Comparison of ENCODE assay signal across 9 mouse cellular contexts in genomic region chr2:142967250-142967649, GRCm38 (mm10).
DNase-seq lines count a peak whose midpoint lies in the region; ATAC-seq and TF ChIP-seq lines count a peak whose summit lies in the region.
"Had no signal": no experiment of that assay in that cellular context is flagged by ENCODE, and none has a peak within 500 bp of the region (broad histone marks: within the 10 kb centered on the region; RNA-seq: fewer than 3 reads in every experiment).

No protein-coding gene starts in this region.

- TF ChIP-seq RAD21 in MEL (IDR thresholded peaks at IDR 0.05; ENCODE audit: low read depth, low read length) = peak; percentile 77

- WGBS in cerebellum, adult 2 months = 17% methylated on average over 4 of the region's 4 CpGs
- WGBS in kidney, postnatal 0 days = 13% methylated on average over 4 of the region's 4 CpGs
- WGBS in limb, embryonic 13.5 days = 19% methylated on average over 4 of the region's 4 CpGs
- WGBS in neural tube, embryonic 12.5 days = 25% methylated on average over 4 of the region's 4 CpGs

- no peaks in the 10 kb centered on the region for H3K4me1 ChIP-seq in MEL (ENCODE audit: control insufficient read depth in 1 of 2, insufficient read depth in 2 of 2, low read length in 2 of 2)
- no peaks in the 10 kb centered on the region for H3K4me1 ChIP-seq in cerebellum, adult 2 months (ENCODE audit: control insufficient read depth, insufficient read depth, low read length)
- no peaks in the 10 kb centered on the region for H3K4me1 ChIP-seq in kidney, postnatal 0 days (replicated peaks; ENCODE audit: insufficient read depth, low read length)
- H3K4me1 ChIP-seq in limb, embryonic 13.5 days = no peaks in the 10 kb centered on the region
- no peaks in the 10 kb centered on the region for H3K4me1 ChIP-seq in neural tube, embryonic 12.5 days

- peak; percentile 51 to 80 (median 76) for TF ChIP-seq CTCF in MEL (IDR thresholded peaks at IDR 0.05 in 2 of 3, conservative IDR thresholded peaks at IDR 0.05 in 1 of 3; ENCODE audit: control insufficient read depth in 1 of 3, insufficient read depth in 1 of 3, low read depth in 2 of 3, low read length in 3 of 3, poor library complexity in 1 of 3, severe bottlenecking in 1 of 3)
- peak; percentile 70; the same call in 1 of the 2 replicates for TF ChIP-seq CTCF in cerebellum, adult 2 months (IDR thresholded peaks at IDR 0.05; ENCODE audit: borderline replicate concordance, insufficient read depth, low read depth, low read length)
- peak; percentile 88 for TF ChIP-seq CTCF in kidney, postnatal 0 days (IDR thresholded peaks at IDR 0.05; ENCODE audit: low read depth)

- no peaks in the 10 kb centered on the region for H3K9me3 ChIP-seq in MEL (replicated peaks; ENCODE audit: insufficient read depth, low read length)
- H3K9me3 ChIP-seq in kidney, postnatal 0 days (replicated peaks; ENCODE audit: low read length) = no peaks in the 10 kb centered on the region
- no peaks in the 10 kb centered on the region for H3K9me3 ChIP-seq in limb, embryonic 13.5 days
- no peaks in the 10 kb centered on the region for H3K9me3 ChIP-seq in neural tube, embryonic 12.5 days
- H3K9me3 ChIP-seq: heart, embryonic 13.5 days had no signal

- DNase-seq in 416B (ENCODE audit: low read depth) = peak; percentile 57
- peak; percentile 61 for DNase-seq in MEL (ENCODE audit: low read depth, low spot score)
- peak; percentile 48 to 49 for DNase-seq in cerebellum, adult 2 months
- DNase-seq in frontal cortex, adult 2 months (ENCODE audit: extremely low spot score in 1 of 2, low spot score in 1 of 2) = peak; percentile 47 to 81
- DNase-seq in kidney, postnatal 0 days (ENCODE audit: low spot score) = peak; percentile 89
- peak; percentile 9 to 15 for DNase-seq in thymus, postnatal 36 days

- H3K27ac ChIP-seq in MEL (ENCODE audit: control insufficient read depth, low read depth, low read length) = no peak overlapping the region
- no peak overlapping the region for H3K27ac ChIP-seq in cerebellum, adult 2 months (ENCODE audit: insufficient read depth, low read length)
- no peak overlapping the region for H3K27ac ChIP-seq in kidney, postnatal 0 days
- H3K27ac ChIP-seq in limb, embryonic 13.5 days = no peak overlapping the region
- H3K27ac ChIP-seq in neural tube, embryonic 12.5 days = no peak overlapping the region
- H3K27ac ChIP-seq: heart, embryonic 13.5 days had no signal

- H3K4me2 ChIP-seq in kidney, postnatal 0 days (ENCODE audit: low read length) = 0 out of 2 replicates have a peak overlapping the region, but pooled peaks have one; percentile 10
- no peak overlapping the region for H3K4me2 ChIP-seq in limb, embryonic 13.5 days (replicated peaks)
- no peak overlapping the region for H3K4me2 ChIP-seq in neural tube, embryonic 12.5 days (replicated peaks)
- H3K4me2 ChIP-seq: heart, embryonic 13.5 days had no signal

- TF ChIP-seq EP300 in MEL (IDR thresholded peaks at IDR 0.05; ENCODE audit: low read depth in 1 of 2, low read length in 2 of 2) = no peak

- TF ChIP-seq POLR2A in MEL (IDR thresholded peaks at IDR 0.05; ENCODE audit: control insufficient read depth in 1 of 2, insufficient read depth in 1 of 2, low read depth in 1 of 2, low read length in 2 of 2, poor library complexity in 1 of 2) = no peak
- no peak for TF ChIP-seq POLR2A in cerebellum, adult 2 months (IDR thresholded peaks at IDR 0.05; ENCODE audit: borderline replicate concordance, insufficient read depth, low read length)

- no peaks in the 10 kb centered on the region for H3K27me3 ChIP-seq in MEL (ENCODE audit: control insufficient read depth in 1 of 2, insufficient read depth in 2 of 2, low read length in 2 of 2)
- no peaks in the 10 kb centered on the region for H3K27me3 ChIP-seq in cerebellum, adult 2 months (ENCODE audit: control insufficient read depth, insufficient read depth, low read length)
- H3K27me3 ChIP-seq in kidney, postnatal 0 days (ENCODE audit: insufficient read depth, low read length) = no peaks in the 10 kb centered on the region
- H3K27me3 ChIP-seq in limb, embryonic 13.5 days = no peaks in the 10 kb centered on the region
- H3K27me3 ChIP-seq in neural tube, embryonic 12.5 days (replicated peaks) = no peaks in the 10 kb centered on the region

- no peaks in the 10 kb centered on the region for H3K79me2 ChIP-seq in MEL (ENCODE audit: control insufficient read depth, insufficient read depth, low read length, poor library complexity)

- ATAC-seq in kidney, postnatal 0 days (replicated peaks; ENCODE audit: low FRiP score, low read depth) = peak; percentile 57; the same call in 1 of the 2 replicates
- ATAC-seq in limb, embryonic 13.5 days (ENCODE audit: low FRiP score, low read depth) = peak; percentile 54; the same call in 1 of the 2 replicates
- ATAC-seq in neural tube, embryonic 12.5 days (ENCODE audit: low FRiP score, low read depth) = peak; percentile 70; the same call in 1 of the 2 replicates

- no peak overlapping the region for H3K9ac ChIP-seq in MEL (ENCODE audit: control insufficient read depth, low read depth, low read length, poor library complexity, severe bottlenecking)
- no peak overlapping the region for H3K9ac ChIP-seq in kidney, postnatal 0 days (ENCODE audit: low read depth, low read length)
- no peak overlapping the region for H3K9ac ChIP-seq in limb, embryonic 13.5 days
- H3K9ac ChIP-seq in neural tube, embryonic 12.5 days = no peak overlapping the region
- H3K9ac ChIP-seq: heart, embryonic 13.5 days had no signal

- no peaks in the 10 kb centered on the region for H3K36me3 ChIP-seq in MEL (ENCODE audit: control insufficient read depth in 1 of 2, insufficient read depth in 2 of 2, low read length in 2 of 2)
- H3K36me3 ChIP-seq in kidney, postnatal 0 days (ENCODE audit: insufficient read depth, low read length) = no peaks in the 10 kb centered on the region
- H3K36me3 ChIP-seq in limb, embryonic 13.5 days = no peaks in the 10 kb centered on the region
- H3K36me3 ChIP-seq in neural tube, embryonic 12.5 days = no peaks in the 10 kb centered on the region
- H3K36me3 ChIP-seq: heart, embryonic 13.5 days had no signal

- H3K4me3 ChIP-seq in MEL (ENCODE audit: control insufficient read depth in 1 of 2, insufficient read depth in 1 of 2, low read depth in 2 of 2, low read length in 2 of 2) = no peak overlapping the region
- H3K4me3 ChIP-seq in cerebellum, adult 2 months (replicated peaks; ENCODE audit: insufficient read depth, low read depth, low read length) = no peak overlapping the region
- H3K4me3 ChIP-seq in kidney, postnatal 0 days (replicated peaks; ENCODE audit: low read depth, low read length) = no peak overlapping the region
- no peak overlapping the region for H3K4me3 ChIP-seq in limb, embryonic 13.5 days
- no peak overlapping the region for H3K4me3 ChIP-seq in neural tube, embryonic 12.5 days
- H3K4me3 ChIP-seq: heart, embryonic 13.5 days had no signal

TF ChIP-seq in MEL, 35 proteins besides CTCF, POLR2A, EP300 and RAD21:
- TF ChIP-seq E2F4 (IDR thresholded peaks at IDR 0.05; ENCODE audit: borderline replicate concordance, low read depth, low read length) (no peak), ZC3H11A (IDR thresholded peaks at IDR 0.05; ENCODE audit: low read depth, low read length) (peak; percentile 43; the same call in 1 of the 2 replicates), SMC3 (IDR thresholded peaks at IDR 0.05; ENCODE audit: low read depth, low read length) (peak; percentile 75)

Comparison
In these comparisons a context has a peak if more than half of its experiments do, and no peak if none do; other contexts are left out.
1. DNase-seq: peak in every context shown above with its lines; median percentile 89 in kidney, postnatal 0 days; 64 in frontal cortex, adult 2 months; 61 in MEL; 57 in 416B; 48 in cerebellum, adult 2 months; 12 in thymus, postnatal 36 days.